Mouse (Mus musculus): ENCODE results near the gene Vps29.

Gene Vps29

GRCm38 (mm10) chr5:122399871-122400270 is 45.7 kb downstream of the Vps29 start:
- no peak for DNase-seq (ENCODE audit: low read depth, low spot score)

GRCm38 (mm10) chr5:122400628-122401302 is 46.6 kb downstream of the Vps29 start:
- no peak for DNase-seq (ENCODE audit: low read depth, low spot score)

- DNase-seq (ENCODE audit: low read depth, low spot score), result peak; percentile 81
These were observed 47.1 kb downstream of the Vps29 start for GRCm38 (mm10) chr5:122401303-122401640.

- DNase-seq (ENCODE audit: low read depth, low spot score), result no peak
These were observed 48.0 kb downstream of the Vps29 start for GRCm38 (mm10) chr5:122402160-122402559.

- DNase-seq (ENCODE audit: low read depth, low spot score), result no peak
These were observed 48.6 kb downstream of the Vps29 start for GRCm38 (mm10) chr5:122402772-122403171.

- DNase-seq (ENCODE audit: low read depth, low spot score), result no peak
These were observed 49.2 kb downstream of the Vps29 start for GRCm38 (mm10) chr5:122403362-122403761.

GRCm38 (mm10) chr5:122405537-122405936 is 51.4 kb downstream of the Vps29 start:
- no peak for DNase-seq (ENCODE audit: low read depth, low spot score)

GRCm38 (mm10) chr5:122409692-122410645 is 55.8 kb downstream of the Vps29 start:
- no peak for DNase-seq (ENCODE audit: low read depth, low spot score)

- DNase-seq (ENCODE audit: low read depth, low spot score), result no peak
These were observed 57.7 kb downstream of the Vps29 start for GRCm38 (mm10) chr5:122411892-122412291.

GRCm38 (mm10) chr5:122412826-122413225 is 58.7 kb downstream of the Vps29 start:
- no peak for DNase-seq (ENCODE audit: low read depth, low spot score)

GRCm38 (mm10) chr5:122414351-122414750 is 60.2 kb downstream of the Vps29 start:
- no peak for DNase-seq (ENCODE audit: low read depth, low spot score)
